Mouse (Mus musculus): Measurements from ENCODE around the gene Adra2c.

Gene Adra2c

DNA sequence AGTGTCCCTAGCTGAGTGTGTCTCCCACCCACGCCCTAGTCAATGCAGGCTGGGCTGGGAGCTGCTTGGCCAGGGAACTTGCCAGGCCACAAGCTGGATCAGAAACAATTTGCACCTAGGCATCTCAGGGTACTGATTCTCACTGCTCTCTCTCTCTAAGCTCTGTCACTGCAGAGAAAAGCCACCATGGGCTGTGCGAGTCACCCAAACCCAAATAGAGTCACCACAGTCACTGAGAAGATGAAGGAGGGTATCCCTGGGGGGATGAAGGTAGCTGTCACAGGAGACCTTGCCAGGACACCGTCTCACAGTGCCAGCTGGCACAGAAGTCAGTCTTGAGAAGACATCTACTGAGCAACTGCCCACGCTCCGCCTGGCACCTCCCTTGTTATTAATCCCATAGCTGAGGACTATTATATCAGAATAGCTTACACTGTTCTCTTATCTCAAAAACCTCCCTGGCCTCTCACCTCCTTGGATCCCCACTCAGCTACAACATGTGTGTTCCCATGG is 33.7 kb downstream of the Adra2c start:
- DNase-seq (ENCODE audit: low spot score), result no peak

DNA sequence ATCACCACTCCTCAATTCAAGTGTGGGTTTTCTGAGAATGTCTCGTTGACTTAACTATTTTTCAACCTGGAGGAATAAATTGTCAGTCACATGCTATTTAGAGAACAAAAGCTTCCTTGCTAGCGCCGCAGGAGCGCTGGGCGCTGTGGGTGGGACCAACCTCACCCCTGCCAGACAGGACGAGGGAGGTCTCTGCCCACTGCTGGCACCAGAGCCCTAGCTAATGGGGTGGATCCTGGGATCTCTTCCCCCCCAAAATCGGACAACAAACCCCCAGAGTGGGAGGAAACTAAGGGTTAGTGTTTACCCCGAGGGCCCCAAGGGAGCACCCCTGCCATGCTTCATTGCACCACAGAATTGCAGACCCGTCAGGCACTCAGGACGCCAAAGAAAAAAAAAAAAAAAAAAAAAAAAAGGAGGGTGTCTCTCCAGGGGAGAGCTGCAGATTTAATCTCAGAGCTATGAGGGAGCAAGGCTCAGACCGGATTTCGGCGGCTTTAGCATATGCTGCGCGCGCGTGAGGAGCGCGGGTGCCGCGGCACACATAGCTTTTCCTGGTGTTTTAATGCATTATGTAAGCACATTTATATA is 35.2 kb downstream of the Adra2c start:
- no peak for DNase-seq (ENCODE audit: low spot score)

DNA sequence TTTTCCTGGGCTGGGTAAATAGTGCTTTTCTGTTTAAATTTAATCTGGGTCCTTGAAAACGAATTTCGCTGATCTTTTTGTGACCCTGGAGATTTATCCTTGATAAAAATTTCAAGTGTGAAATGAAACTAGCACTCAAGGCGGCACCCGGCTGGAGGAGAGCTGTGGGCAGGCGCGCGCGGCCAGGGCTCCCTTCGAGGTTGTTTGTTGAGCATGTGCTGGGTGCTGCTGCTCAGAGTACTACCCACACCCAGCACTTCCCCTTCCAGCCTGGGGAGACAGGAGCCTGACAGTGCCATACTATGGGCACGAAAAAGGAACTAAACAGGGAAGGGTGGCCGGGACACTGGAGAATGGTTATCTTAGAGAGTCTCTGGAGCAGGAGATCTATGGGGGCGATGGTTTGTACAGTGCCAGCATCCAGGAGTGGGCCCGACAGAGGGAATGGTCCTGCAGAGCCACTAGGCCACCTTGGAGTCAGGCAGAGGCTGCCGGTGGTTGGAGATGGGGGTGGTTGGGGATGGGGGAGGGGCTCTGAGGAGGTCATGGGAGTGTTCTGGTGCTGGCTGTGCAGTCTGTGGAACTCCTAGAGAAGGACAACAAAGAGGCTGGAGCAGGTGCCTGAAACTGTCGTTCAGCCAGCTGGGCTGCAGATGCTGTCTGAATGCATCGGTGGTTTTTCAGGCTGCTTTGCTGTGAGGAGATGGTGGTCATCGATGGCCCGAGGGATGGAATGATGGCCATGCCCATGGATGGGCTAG is 35.9 kb downstream of the Adra2c start:
- no peak for DNase-seq (ENCODE audit: low spot score)

DNA sequence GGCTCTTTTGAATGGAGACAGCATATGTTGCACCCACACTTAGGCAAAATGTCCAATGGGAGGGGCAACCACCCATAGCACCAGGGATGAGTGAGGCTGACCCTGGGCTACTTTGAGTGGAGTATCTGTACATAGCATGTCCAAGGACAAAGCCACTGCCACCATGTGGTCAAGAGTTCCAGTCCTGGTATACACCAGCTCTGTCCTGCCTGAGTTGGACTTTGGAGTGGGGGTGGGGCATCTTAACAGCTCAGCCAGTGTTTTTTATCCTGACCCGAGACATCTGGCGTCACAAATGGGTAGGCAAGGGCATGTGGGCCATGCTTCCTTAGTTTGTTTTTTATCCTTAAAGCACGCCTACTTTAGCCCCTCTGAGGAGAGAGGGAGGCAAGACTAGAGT is 36.5 kb downstream of the Adra2c start:
- no peak for DNase-seq (ENCODE audit: low spot score)

DNA sequence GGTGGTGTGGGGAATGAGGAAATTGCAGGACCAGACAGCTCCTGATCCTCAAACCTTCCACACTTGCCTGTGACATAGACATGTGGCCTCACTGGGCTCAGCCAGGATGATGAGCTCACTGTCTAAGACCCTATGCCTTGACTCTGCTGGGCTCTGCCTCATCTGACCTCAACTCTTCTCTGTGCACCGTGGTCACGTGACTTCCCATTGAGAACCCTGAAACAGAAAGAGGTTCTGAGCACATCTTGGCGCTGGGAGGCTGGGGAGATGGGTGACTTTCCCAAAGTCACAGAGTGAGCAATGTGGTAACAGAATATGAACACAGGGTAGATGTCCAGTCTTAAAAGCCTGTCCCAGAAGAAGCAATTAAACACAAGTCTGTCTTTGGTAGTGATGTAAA is 37.1 kb downstream of the Adra2c start:
- DNase-seq (ENCODE audit: low spot score), result no peak

DNA sequence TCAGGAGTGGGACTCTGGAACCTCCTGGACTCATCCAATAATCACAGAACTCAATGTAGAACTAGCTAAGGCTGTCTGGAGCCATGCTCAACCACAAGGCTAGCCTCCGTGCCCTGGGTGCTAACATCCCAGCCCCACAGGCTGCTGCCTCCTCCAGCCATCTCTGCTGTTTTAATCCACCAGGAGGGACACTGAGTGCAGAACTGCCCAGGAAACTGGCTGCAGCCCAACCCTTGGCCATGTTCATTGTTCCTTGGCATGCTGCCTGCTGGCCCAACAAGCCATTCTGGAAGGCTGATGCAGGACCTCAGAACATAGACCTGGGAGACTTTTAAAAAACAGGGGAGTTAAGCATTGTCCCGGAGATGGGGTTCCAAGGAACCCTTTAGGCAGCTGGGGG is 42.5 kb downstream of the Adra2c start:
- DNase-seq (ENCODE audit: low spot score), result no peak

DNA sequence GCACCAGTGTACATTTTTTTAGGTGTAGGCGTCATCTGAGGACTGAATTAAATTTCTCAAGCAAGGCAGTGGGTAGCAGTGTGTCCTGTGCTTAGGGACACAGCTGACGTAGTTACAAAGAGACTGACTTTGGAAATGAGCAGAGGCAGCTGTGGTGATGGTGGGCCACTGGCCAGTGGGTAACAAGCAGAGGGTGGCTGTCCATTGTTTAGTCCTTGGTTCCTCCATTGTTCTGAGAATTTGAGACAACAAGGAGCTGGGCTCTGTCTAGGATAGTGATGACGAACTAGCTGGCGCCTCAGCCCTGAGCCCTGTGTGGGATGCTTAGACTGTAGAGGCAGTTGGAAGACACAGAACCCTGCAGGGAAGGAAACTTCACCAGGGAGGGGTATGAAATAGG is 52.7 kb downstream of the Adra2c start:
- no peak for DNase-seq (ENCODE audit: low spot score)

Measured in T-cell, adult 2 months (primary cell).